In genomic region chr7:19290969-19291596, GRCm38 (mm10) we compare ENCODE assay signal across 9 mouse cellular contexts. TPM values are rescaled to one million over a fixed set of nuclear protein-coding genes. Genes with fewer than 3 reads are reported as not detected.
DNase-seq lines count a peak whose midpoint lies in the region; ATAC-seq and TF ChIP-seq lines count a peak whose summit lies in the region.
"Had no signal": no experiment of that assay in that cellular context is flagged by ENCODE, and none has a peak within 500 bp of the region (broad histone marks: within the 10 kb centered on the region; RNA-seq: fewer than 3 reads in every experiment).

No protein-coding gene starts in this region.

- TF ChIP-seq POLR2A in myocyte (IDR thresholded peaks at IDR 0.05; ENCODE audit: insufficient read length, low read depth): no peak

- H3K9me3 ChIP-seq in embryonic facial prominence, embryonic 10.5 days: no peaks in the 10 kb centered on the region
- no peaks in the 10 kb centered on the region for H3K9me3 ChIP-seq in heart, embryonic 13.5 days
- H3K9me3 ChIP-seq in limb, embryonic 13.5 days: no peaks in the 10 kb centered on the region

- no peak overlapping the region for H3ac ChIP-seq in myocyte (ENCODE audit: control insufficient read depth, insufficient read length)

- peak overlapping the region; percentile 84 for H3K9ac ChIP-seq in heart, embryonic 13.5 days
- H3K9ac ChIP-seq in limb, embryonic 13.5 days: peak overlapping the region; percentile 43

- intact Hi-C loops in heart, postnatal 25 days (cut with DNase I): no loop called here

- H3K4me3 ChIP-seq in embryonic facial prominence, embryonic 10.5 days: peak overlapping the region; percentile 59
- peak overlapping the region; percentile 69 for H3K4me3 ChIP-seq in heart, embryonic 13.5 days
- peak overlapping the region; percentile 34 for H3K4me3 ChIP-seq in limb, embryonic 13.5 days
- H3K4me3 ChIP-seq in myocyte: peak overlapping the region; percentile 47

- under 1% methylated on average over 20 of the region's 20 CpGs for WGBS in embryonic facial prominence, embryonic 10.5 days
- WGBS in heart, embryonic 13.5 days: under 1% methylated on average over 20 of the region's 20 CpGs
- WGBS in limb, embryonic 13.5 days: under 1% methylated on average over 20 of the region's 20 CpGs

- no peaks in the 10 kb centered on the region for H3K27me3 ChIP-seq in embryonic facial prominence, embryonic 10.5 days (replicated peaks; ENCODE audit: low read depth, poor library complexity, severe bottlenecking)
- peaks cover 6% of the 10 kb centered on the region for H3K27me3 ChIP-seq in heart, embryonic 13.5 days (replicated peaks)
- 0 out of 2 replicates have a peak, but pooled peaks cover 3% of the 10 kb centered on the region for H3K27me3 ChIP-seq in limb, embryonic 13.5 days
- no peaks in the 10 kb centered on the region for H3K27me3 ChIP-seq in myocyte (ENCODE audit: control insufficient read depth, insufficient read depth, insufficient read length)

- ATAC-seq in heart, embryonic 13.5 days (ENCODE audit: extremely low read depth, insufficient number of reproducible peaks, low FRiP score, low TSS enrichment): peak; percentile 65; the same call in 1 of the 2 replicates
- ATAC-seq in limb, embryonic 13.5 days (ENCODE audit: low FRiP score, low read depth): 0 out of 2 replicates have a peak, but pooled peaks have one; percentile 44

- H3K36me3 ChIP-seq in embryonic facial prominence, embryonic 10.5 days (replicated peaks): peaks cover 10% of the 10 kb centered on the region
- no peaks in the 10 kb centered on the region for H3K36me3 ChIP-seq in heart, embryonic 13.5 days
- H3K36me3 ChIP-seq in limb, embryonic 13.5 days: no peaks in the 10 kb centered on the region
- H3K36me3 ChIP-seq in myocyte (ENCODE audit: control insufficient read depth, insufficient read depth): peaks cover 4% of the 10 kb centered on the region

- H3K27ac ChIP-seq in embryonic facial prominence, embryonic 10.5 days (replicated peaks): peak overlapping the region; percentile 77
- peak overlapping the region; percentile 86 for H3K27ac ChIP-seq in heart, embryonic 13.5 days (replicated peaks)
- no peak overlapping the region; the same call in 1 of the 2 replicates for H3K27ac ChIP-seq in limb, embryonic 13.5 days

- H3K4me2 ChIP-seq in heart, embryonic 13.5 days: peak overlapping the region; percentile 90
- peak overlapping the region; percentile 60 for H3K4me2 ChIP-seq in limb, embryonic 13.5 days (replicated peaks)
- peak overlapping the region; percentile 72 for H3K4me2 ChIP-seq in myocyte (ENCODE audit: low read depth)

- DNase-seq in heart, adult 11 months: peak; percentile 98
- no peak for DNase-seq in heart, postnatal 25 days (ENCODE audit: low spot score)
- peak; percentile 66 for DNase-seq in embryonic facial prominence, embryonic 10.5 days (ENCODE audit: low spot score)
- no peak for DNase-seq in layer of hippocampus, adult 18-20 months (ENCODE audit: low spot score in 2 of 2)
- no peak for DNase-seq in ovary, postnatal 10 days (ENCODE audit: low spot score)

- peaks cover 26% of the 10 kb centered on the region for H3K4me1 ChIP-seq in embryonic facial prominence, embryonic 10.5 days
- peaks cover 23% of the 10 kb centered on the region for H3K4me1 ChIP-seq in heart, embryonic 13.5 days
- peaks cover 20% of the 10 kb centered on the region for H3K4me1 ChIP-seq in limb, embryonic 13.5 days

- no peaks in the 10 kb centered on the region for H3K79me2 ChIP-seq in myocyte (ENCODE audit: control insufficient read depth, insufficient read depth)

TF ChIP-seq in myocyte, 11 proteins besides CTCF, POLR2A, EP300 and RAD21:
- TF ChIP-seq MYOD1 (IDR thresholded peaks at IDR 0.05; ENCODE audit: control insufficient read depth in 1 of 3, insufficient read length in 2 of 3, low read depth in 2 of 3) (peak; percentile 85 to 98 (median 98)), TCF12 (IDR thresholded peaks at IDR 0.05; ENCODE audit: insufficient read depth, poor library complexity, severe bottlenecking) (peak; percentile 87), MYOG (IDR thresholded peaks at IDR 0.05; ENCODE audit: control insufficient read depth in 1 of 3, insufficient read depth in 1 of 3, insufficient read length in 2 of 3, low read depth in 2 of 3) (peak; percentile 37 to 86 (median 63)), REST (IDR thresholded peaks at IDR 0.05; ENCODE audit: insufficient read depth, insufficient read length) (no peak), POLR2AphosphoS2 (IDR thresholded peaks at IDR 0.05; ENCODE audit: insufficient read length, low read depth) (peak; percentile 14), CEBPB (IDR thresholded peaks at IDR 0.05; ENCODE audit: insufficient read depth, poor library complexity, severe bottlenecking) (no peak), SRF (IDR thresholded peaks at IDR 0.05; ENCODE audit: control insufficient read depth, insufficient read length, low read depth) (peak; percentile 83), TCF3 (IDR thresholded peaks at IDR 0.05; ENCODE audit: insufficient read length, low read depth) (peak; percentile 91), USF1 (IDR thresholded peaks at IDR 0.05; ENCODE audit: low read depth) (no peak), MAX (IDR thresholded peaks at IDR 0.05; ENCODE audit: low read depth) (no peak), E2F4 (IDR thresholded peaks at IDR 0.05; ENCODE audit: insufficient read depth) (no peak)

RNA-seq across cellular contexts. Expression of gene Rtn2, which starts 8.7 kb away (rescaled TPM):
- total RNA-seq in heart, postnatal 25 days (2021): 100 to 1,000 TPM; 124 to 136 TPM
- 16.6 and 18.8 TPM in 2 replicates for polyA plus RNA-seq in embryonic facial prominence, embryonic 10.5 days (2016; fragmentation: Nextera tagmentation; extraction: Ambion mirVana)
- polyA plus RNA-seq in heart, embryonic 13.5 days (2015; fragmentation: Nextera tagmentation; extraction: Ambion mirVana): 26.1 and 29.3 TPM in 2 replicates
- 20.2 and 20.9 TPM in 2 replicates for polyA plus RNA-seq in limb, embryonic 13.5 days (2015; fragmentation: Nextera tagmentation; extraction: Ambion mirVana)
- 340 TPM for polyA plus RNA-seq in myocyte (2012; fragmentation: generic; extraction: Trizol)
- 10 to 100 TPM; 92.8 to 95.6 TPM for total RNA-seq in layer of hippocampus, adult 18-20 months (2021)
- total RNA-seq: hematopoietic stem cell, adult 5-6 weeks had no signal

RNA-seq across cellular contexts. Expression of gene Ppm1n, which starts 11.2 kb away (rescaled TPM):
- total RNA-seq in heart, postnatal 25 days (2021): not detected
- 0.25 TPM in 1 of 2 replicates, not detected in the other for polyA plus RNA-seq in embryonic facial prominence, embryonic 10.5 days (2016; fragmentation: Nextera tagmentation; extraction: Ambion mirVana)
- not detected in 2 replicates for polyA plus RNA-seq in heart, embryonic 13.5 days (2015; fragmentation: Nextera tagmentation; extraction: Ambion mirVana)
- not detected in 2 replicates for polyA plus RNA-seq in limb, embryonic 13.5 days (2015; fragmentation: Nextera tagmentation; extraction: Ambion mirVana)
- 0.42 TPM for polyA plus RNA-seq in myocyte (2012; fragmentation: generic; extraction: Trizol)
- not detected for total RNA-seq in layer of hippocampus, adult 18-20 months (2021)
- total RNA-seq: hematopoietic stem cell, adult 5-6 weeks had no signal

RNA-seq across cellular contexts. Expression of gene Fosb, which starts 18.8 kb away (rescaled TPM):
- under 1 TPM; 0.59 to 0.81 TPM for total RNA-seq in heart, postnatal 25 days (2021)
- 0.09 TPM in 1 of 2 replicates, not detected in the other for polyA plus RNA-seq in embryonic facial prominence, embryonic 10.5 days (2016; fragmentation: Nextera tagmentation; extraction: Ambion mirVana)
- polyA plus RNA-seq in heart, embryonic 13.5 days (2015; fragmentation: Nextera tagmentation; extraction: Ambion mirVana): 0.14 and 0.16 TPM in 2 replicates
- 0.23 and 0.27 TPM in 2 replicates for polyA plus RNA-seq in limb, embryonic 13.5 days (2015; fragmentation: Nextera tagmentation; extraction: Ambion mirVana)
- 0.82 TPM for polyA plus RNA-seq in myocyte (2012; fragmentation: generic; extraction: Trizol)
- 10 to 100 TPM; 20.4 to 26.6 TPM for total RNA-seq in layer of hippocampus, adult 18-20 months (2021)

RNA-seq across cellular contexts. Expression of gene Vasp, which starts 19.5 kb away (rescaled TPM):
- 10 to 100 TPM; 35.7 to 39.4 TPM for total RNA-seq in heart, postnatal 25 days (2021)
- polyA plus RNA-seq in embryonic facial prominence, embryonic 10.5 days (2016; fragmentation: Nextera tagmentation; extraction: Ambion mirVana): 56.7 and 61.1 TPM in 2 replicates
- polyA plus RNA-seq in heart, embryonic 13.5 days (2015; fragmentation: Nextera tagmentation; extraction: Ambion mirVana): 81.2 and 81.7 TPM in 2 replicates
- polyA plus RNA-seq in limb, embryonic 13.5 days (2015; fragmentation: Nextera tagmentation; extraction: Ambion mirVana): 68.9 and 69.0 TPM in 2 replicates
- polyA plus RNA-seq in myocyte (2012; fragmentation: generic; extraction: Trizol): 189 TPM
- total RNA-seq in layer of hippocampus, adult 18-20 months (2021): 10 to 100 TPM; 14.2 to 17.0 TPM

RNA-seq across cellular contexts. Expression of gene Ercc1, which starts 53.5 kb away (rescaled TPM):
- total RNA-seq in heart, postnatal 25 days (2021): 10 to 100 TPM; 40.7 to 45.1 TPM
- 102 and 107 TPM in 2 replicates for polyA plus RNA-seq in embryonic facial prominence, embryonic 10.5 days (2016; fragmentation: Nextera tagmentation; extraction: Ambion mirVana)
- 62.6 and 62.7 TPM in 2 replicates for polyA plus RNA-seq in heart, embryonic 13.5 days (2015; fragmentation: Nextera tagmentation; extraction: Ambion mirVana)
- 89.1 and 96.4 TPM in 2 replicates for polyA plus RNA-seq in limb, embryonic 13.5 days (2015; fragmentation: Nextera tagmentation; extraction: Ambion mirVana)
- polyA plus RNA-seq in myocyte (2012; fragmentation: generic; extraction: Trizol): 83.1 TPM
- total RNA-seq in layer of hippocampus, adult 18-20 months (2021): 10 to 100 TPM; 47.7 to 49.0 TPM

Comparison
In these comparisons a context has a peak if more than half of its experiments do, and no peak if none do; other contexts are left out.
1. DNase-seq: peak in heart, adult 11 months (single experiment) and embryonic facial prominence, embryonic 10.5 days (single experiment); none in heart, postnatal 25 days (single experiment), layer of hippocampus, adult 18-20 months (0 of 2) and ovary, postnatal 10 days (single experiment).
2. RNA of gene Rtn2, which starts 8.7 kb away (polyA plus RNA-seq): 340 TPM in myocyte (single experiment); 26.1 to 29.3 TPM in heart, embryonic 13.5 days, 20.2 to 20.9 TPM in limb, embryonic 13.5 days and 16.6 to 18.8 TPM in embryonic facial prominence, embryonic 10.5 days; every median in the first group is over 10 times any median in the second.
3. Peak in every context shown above with its lines, with median percentiles within 50 percentile points of each other: H3K4me3 ChIP-seq and H3K4me2 ChIP-seq.